Mouse (Mus musculus) retina, adult 2 months (tissue): ENCODE measurements around the gene Gm45062.

Experiments used
- DNase-seq: peaks from one replicate; pipeline ENCODE4 v3.0.0-alpha.2; 2012; ENCODE audit warnings: low read depth, low spot score

Gene Gm45062

GRCm38 (mm10) chr6:8259004-8259666, at the start of gene Gm45062, which contains the start of the genes Rpa3 and Umad1:
TSS of gene Gm45062 (plus strand) at chr6:8259450.
TSS of gene Rpa3 (minus strand) at chr6:8259173.
TSS of gene Umad1 (plus strand) at chr6:8259288.
- peak; percentile 95 for DNase-seq

DNA sequence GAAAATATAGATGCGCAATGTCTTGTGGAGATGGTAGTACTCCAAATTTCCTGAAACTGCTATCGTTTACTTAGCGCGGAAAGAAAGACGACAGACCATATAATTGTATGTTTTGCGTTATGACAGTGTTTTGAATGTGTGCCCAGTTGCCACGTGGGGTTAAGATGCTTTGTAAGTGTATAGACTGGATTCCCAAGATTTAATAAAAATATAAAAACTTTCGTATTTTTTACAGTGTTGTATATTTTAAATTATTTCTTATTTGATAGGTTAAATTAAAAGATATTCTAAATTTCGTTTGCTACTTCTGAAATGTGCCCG, 49.4 kb upstream of the Gm45062 start:
- DNase-seq: no peak

GRCm38 (mm10) chr6:8210661-8211060, 48.6 kb upstream of the Gm45062 start:
- no peak for DNase-seq

DNA sequence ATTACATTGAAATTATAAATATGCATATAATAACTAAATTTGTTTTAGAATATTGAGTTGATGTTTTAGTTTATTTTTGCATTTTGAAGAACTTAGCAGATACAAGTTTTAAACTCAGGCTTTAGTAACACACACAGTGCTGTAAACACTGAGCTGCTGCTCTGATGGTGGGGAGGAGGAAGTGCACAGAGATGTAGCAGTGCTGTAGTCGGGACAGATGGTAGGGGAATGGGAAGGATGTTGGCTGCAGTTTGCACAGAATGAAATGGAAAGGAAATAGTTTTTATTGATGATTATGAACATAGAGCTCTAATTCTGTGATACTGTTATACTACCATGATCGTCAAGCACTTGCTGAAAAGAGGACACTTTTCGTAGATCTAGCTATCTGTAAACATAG, 32.2 kb upstream of the Gm45062 start:
- DNase-seq: no peak

DNA sequence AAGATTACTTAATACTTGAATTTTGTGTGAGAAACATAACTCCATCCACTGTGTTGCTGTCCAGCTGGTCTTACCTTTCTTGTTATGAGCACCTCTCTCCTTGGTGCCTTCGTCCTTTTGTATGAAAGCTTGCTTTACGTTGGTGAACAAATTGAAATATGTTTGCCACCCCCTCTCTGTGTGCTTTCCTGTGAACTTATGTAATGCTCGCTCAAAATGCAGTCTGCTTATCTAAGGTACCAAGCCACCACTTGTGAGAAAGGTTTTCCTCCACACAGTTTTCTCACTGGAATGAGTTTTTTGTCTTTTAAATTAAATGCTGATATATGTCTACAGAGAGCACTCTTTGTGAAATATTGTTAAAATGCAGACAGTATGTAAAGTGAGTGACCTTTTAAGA, 30.7 kb upstream of the Gm45062 start:
- no peak for DNase-seq

DNA sequence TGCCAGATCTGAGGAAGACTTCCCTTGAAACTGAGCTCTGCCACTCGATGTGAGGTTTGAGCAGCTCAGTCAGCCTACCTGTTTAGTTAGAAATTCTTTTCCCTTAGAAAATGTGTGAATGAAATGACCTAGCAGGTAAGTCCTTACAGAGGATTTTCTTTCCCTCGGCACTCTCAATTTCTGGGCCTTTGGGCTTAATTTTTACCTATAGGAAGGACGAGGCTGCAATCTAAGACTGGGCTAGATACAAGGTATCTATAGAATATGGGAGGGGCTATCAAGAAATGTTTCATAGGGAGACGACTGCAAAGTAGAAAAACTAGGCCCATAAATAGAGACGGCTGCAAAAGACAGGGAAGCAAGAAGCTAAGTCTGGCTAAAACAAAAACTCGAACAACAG, 934 bp upstream of the Gm45062 start:
- DNase-seq: no peak

DNA sequence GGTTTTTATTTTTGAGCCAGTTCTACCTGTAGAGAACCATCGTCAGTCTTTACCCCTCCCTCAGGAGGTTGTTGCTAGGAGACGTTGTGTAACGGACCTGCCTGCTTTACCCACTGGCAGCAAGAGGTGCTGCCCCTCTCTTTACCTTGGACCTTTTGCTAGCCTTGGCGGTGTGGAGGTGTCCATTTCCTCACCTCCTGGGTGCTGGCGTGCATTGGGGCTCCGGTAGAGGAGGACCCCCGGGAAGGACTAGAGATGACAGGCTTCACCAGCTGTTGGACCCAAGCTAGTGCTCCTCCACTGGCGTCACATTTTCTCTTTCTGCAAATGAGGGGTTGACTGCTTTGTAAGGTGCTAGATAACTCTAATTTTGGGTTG, 406 bp downstream of the Gm45062 start:
- no peak for DNase-seq

- DNase-seq: no peak
Measured at GRCm38 (mm10) chr6:8271047-8271446, 11.8 kb downstream of the Gm45062 start.

- DNase-seq: no peak
Measured at GRCm38 (mm10) chr6:8274387-8275054, 15.3 kb downstream of the Gm45062 start.

DNA sequence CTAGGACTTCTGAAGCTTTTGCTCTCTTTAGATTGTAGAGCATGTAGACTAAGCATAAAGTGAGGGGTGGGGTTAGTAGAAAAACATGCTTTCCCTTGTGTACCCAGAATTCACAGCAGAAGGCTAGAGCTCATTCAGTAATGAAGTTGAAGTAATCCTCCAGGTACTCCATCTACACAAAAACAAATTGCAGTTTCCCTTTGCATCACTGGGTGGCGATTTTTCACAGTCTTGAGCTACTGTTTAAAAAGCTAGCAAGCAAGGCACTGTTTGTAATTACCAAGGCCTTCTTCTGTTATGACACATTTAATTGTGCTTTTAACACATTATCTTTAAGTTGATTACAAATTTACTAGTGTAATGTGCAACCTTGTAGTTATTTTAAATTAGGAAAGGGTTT, 15.8 kb downstream of the Gm45062 start:
- DNase-seq: peak; percentile 61

- DNase-seq: no peak
Measured at GRCm38 (mm10) chr6:8276431-8276830, 17.2 kb downstream of the Gm45062 start.

- no peak for DNase-seq
Measured at GRCm38 (mm10) chr6:8278426-8279002, 19.3 kb downstream of the Gm45062 start.

GRCm38 (mm10) chr6:8283255-8283654, 24.0 kb downstream of the Gm45062 start:
- DNase-seq: no peak

DNA sequence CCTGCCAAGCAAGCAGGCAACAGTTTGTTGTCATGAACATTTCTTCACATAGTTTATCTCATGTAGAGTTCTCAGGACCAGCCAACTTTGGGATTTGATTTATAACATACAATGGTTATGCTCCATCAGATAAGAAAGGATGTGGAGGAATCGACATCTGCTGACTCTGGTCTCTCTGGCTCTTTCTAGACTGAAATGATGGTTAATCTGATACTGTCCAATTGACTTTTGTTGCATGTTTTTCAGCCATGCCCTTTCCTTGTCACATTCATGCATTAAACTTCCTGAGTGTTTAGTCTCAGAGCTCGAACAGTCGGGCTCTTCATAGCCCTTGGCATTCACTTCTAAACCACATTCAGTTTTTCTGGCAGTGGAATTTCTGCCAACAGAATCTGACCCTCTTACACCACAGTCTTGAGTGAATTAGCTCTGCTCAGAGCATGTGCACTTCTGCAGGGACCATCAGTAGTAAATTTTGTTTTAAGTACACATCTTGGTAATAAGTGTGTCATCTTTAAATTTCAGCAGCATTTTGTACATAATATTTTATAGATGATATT, 26.2 kb downstream of the Gm45062 start:
- no peak for DNase-seq

GRCm38 (mm10) chr6:8286146-8286545, 26.9 kb downstream of the Gm45062 start:
- no peak for DNase-seq

DNA sequence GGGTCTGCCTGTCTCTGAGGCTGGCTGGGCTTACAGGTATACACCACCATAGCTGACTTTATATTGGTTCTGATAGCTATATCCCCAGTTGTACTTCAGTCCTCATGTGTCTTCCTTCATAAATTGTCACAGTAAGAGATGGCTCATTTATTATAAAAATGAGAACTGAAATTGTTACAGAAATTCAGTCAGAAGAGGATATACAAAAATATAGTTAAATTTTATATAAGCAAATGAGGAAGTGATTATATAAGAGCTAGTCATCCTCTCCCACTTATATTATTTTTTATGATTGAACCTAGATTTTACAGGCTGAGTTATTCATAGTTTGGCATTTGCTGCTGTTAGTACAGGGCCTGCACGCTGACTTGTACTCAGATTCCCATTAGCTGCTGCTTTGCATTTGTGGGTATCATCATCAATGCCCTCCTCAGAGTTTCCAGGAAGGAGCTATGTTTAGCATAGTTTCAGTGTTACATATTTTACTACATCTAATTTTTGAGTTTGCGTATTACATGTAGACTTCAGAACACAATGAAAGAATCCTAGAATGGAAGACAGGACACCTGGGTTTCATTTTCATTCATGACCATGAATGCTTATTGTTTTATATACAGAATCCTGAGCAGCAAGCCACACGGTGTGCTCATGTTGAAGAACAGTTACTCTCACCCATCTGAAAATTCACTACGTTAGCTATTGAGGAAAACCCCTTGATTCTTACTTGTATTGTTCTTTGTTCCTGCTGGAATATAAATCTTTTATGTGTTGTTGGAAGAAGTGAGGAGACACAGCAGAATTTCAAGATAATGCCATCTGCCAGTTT, 29.7 kb downstream of the Gm45062 start:
- no peak for DNase-seq

DNA sequence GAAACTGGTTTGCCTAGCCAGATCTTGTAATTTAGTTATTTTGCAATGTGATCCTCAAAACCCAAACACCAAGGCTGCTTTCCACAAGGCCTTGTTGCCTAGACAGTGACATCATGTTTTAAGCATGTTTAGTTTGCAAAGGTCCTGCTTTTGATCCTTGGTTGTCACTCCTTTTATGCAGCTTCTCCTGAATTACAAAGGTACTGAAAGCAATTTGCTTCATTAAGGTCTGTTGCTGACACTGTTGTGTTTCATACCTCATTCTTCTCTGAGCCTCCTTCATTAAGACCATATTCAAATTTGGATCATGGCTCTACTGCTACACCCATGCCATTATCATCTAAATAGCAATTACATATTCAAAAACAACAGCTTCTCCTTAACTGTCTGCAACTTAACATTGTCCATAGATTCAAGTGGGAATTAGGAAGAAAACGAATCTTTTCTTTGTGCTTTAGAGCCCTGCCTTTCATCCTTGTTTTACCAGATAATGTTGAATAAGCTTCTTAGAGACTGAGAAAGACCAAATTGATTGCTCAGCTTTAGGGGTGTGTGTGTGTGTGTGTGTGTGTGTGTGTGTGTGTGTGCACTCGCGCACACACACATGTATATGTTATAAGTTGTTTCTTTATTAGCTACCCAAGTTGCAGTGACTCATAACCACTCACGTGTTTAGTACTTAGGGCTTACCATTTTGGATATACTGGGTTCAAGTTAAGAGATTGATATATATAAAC, 35.0 kb downstream of the Gm45062 start:
- DNase-seq: no peak

GRCm38 (mm10) chr6:8299066-8299863, 40.0 kb downstream of the Gm45062 start:
- no peak for DNase-seq

- DNase-seq: no peak
Measured at GRCm38 (mm10) chr6:8307878-8308775, 48.9 kb downstream of the Gm45062 start.
